Mouse (Mus musculus) G1E (cell line): ENCODE data around the gene Glb1. TPM values are rescaled to one million over a fixed set of nuclear protein-coding genes. Genes with fewer than 3 reads are reported as not detected.

Experiments
- ATAC-seq: 2 replicates; pipeline ENCODE4 v1.8.0; 2016; ENCODE audit warnings: mild to moderate bottlenecking; ENCODE audit not compliant: insufficient number of reproducible peaks, poor library complexity, low FRiP score, severe bottlenecking; ENCODE audit errors: extremely low read depth
- DNase-seq: peaks from one replicate; pipeline ENCODE4 v3.0.0; 2012; ENCODE audit warnings: low spot score
- H3K27me3 ChIP-seq: 2 replicates; pipeline ENCODE4 v1.6.1; 2012; ENCODE audit warnings: mild to moderate bottlenecking, low read length, inconsistent platforms; ENCODE audit not compliant: insufficient read depth
- H3K36me3 ChIP-seq: replicated peaks from 2 replicates; pipeline ENCODE3; 2012; ENCODE audit warnings: mild to moderate bottlenecking, inconsistent platforms
- H3K4me1 ChIP-seq: 2 replicates; pipeline ENCODE4 v1.6.1; 2012; ENCODE audit warnings: low read depth, low read length, inconsistent platforms, mixed read lengths; ENCODE audit not compliant: insufficient read depth
- H3K4me3 ChIP-seq: 2 replicates; pipeline ENCODE4 v1.5.1; 2012; ENCODE audit warnings: low read depth, mild to moderate bottlenecking, inconsistent platforms, low read length, moderate library complexity, mixed read lengths
- H3K9me3 ChIP-seq: replicated peaks from 2 replicates; pipeline ENCODE4 v1.6.1; 2012; ENCODE audit warnings: inconsistent platforms
- CTCF ChIP-seq: IDR thresholded peaks from 2 replicates; pipeline ENCODE4 v1.5.1; 2012; ENCODE audit warnings: low read depth, low read length, inconsistent platforms, mixed read lengths
- GATA1 ChIP-seq: IDR thresholded peaks from 2 replicates; pipeline ENCODE4 v1.6.1; 2012; ENCODE audit warnings: borderline replicate concordance, low read length, inconsistent platforms, mixed read lengths
- GATA2 ChIP-seq: IDR thresholded peaks from 2 replicates; pipeline ENCODE4 v1.6.1; 2012; ENCODE audit warnings: low read depth, low read length, inconsistent platforms, borderline replicate concordance
- POLR2AphosphoS5 ChIP-seq: IDR thresholded peaks from 2 replicates; pipeline ENCODE4 v1.6.1; 2012; ENCODE audit warnings: low read depth, low read length, inconsistent platforms; ENCODE audit not compliant: insufficient replicate concordance
- TAL1 ChIP-seq: conservative IDR thresholded peaks from 2 replicates; pipeline ENCODE4 v1.6.1; 2012; ENCODE audit warnings: low read depth, low read length, inconsistent platforms, mixed read lengths
- polyA plus RNA-seq: library from polyadenylated mRNA; stranded (reverse); fragments of >175 nt; gene quantifications from 2 replicates; pipeline ENCODE4 v1.2.3, GENCODE M21; 2012
- total RNA-seq, 2 experiments: library from RNA; stranded (forward) in 1 of 2; stranded (reverse) in 1 of 2; fragments of 200-1000 nt in 1 of 2; fragments of >200 nt in 1 of 2; fragmentation: Nextera tagmentation in 1 of 2; gene quantifications; 2 replicates each; pipeline ENCODE4 v1.2.3; 2014 to 2017

The Glb1 gene
- total and polyA plus RNA-seq, 3 experiments: 7.6 to 26.6 (median 21.9) TPM

GRCm38 (mm10) chr9:114465442-114465841 is 64.6 kb downstream of the Glb1 start:
- H3K9me3 ChIP-seq: no peaks in the 10 kb centered on the region
- no peaks in the 10 kb centered on the region for H3K4me1 ChIP-seq
- peaks cover 35% of the 10 kb centered on the region for H3K36me3 ChIP-seq
- H3K27me3 ChIP-seq: no peaks in the 10 kb centered on the region
- ATAC-seq (no peak), DNase-seq (no peak)
- H3K4me3 ChIP-seq: no peak overlapping the region
- TF ChIP-seq POLR2AphosphoS5 (no peak), TAL1 (no peak), GATA2 (no peak)

- Histone ChIP-seq H3K9me3 (no peaks in the 10 kb centered on the region), H3K36me3 (peaks cover 26% of the 10 kb centered on the region), H3K4me3 (no peak overlapping the region), H3K27me3 (no peaks in the 10 kb centered on the region), H3K4me1 (no peaks in the 10 kb centered on the region)
- ATAC-seq: no peak
- DNase-seq: no peak
- TF ChIP-seq TAL1: no peak
- no peak for TF ChIP-seq POLR2AphosphoS5
- no peak for TF ChIP-seq GATA1
- no peak for TF ChIP-seq CTCF
- TF ChIP-seq GATA2: no peak
Observed at GRCm38 (mm10) chr9:114466871-114467270, 66.0 kb downstream of the Glb1 start.

- peaks cover 28% of the 10 kb centered on the region for H3K36me3 ChIP-seq
- no peak overlapping the region for H3K4me3 ChIP-seq
- no peak for TF ChIP-seq CTCF
- no peak for TF ChIP-seq POLR2AphosphoS5
- no peak for TF ChIP-seq GATA2
- TF ChIP-seq TAL1: no peak
- no peak for TF ChIP-seq GATA1
- H3K27me3 ChIP-seq: no peaks in the 10 kb centered on the region
- H3K4me1 ChIP-seq: no peaks in the 10 kb centered on the region
- no peak for DNase-seq
- no peak for ATAC-seq
- no peaks in the 10 kb centered on the region for H3K9me3 ChIP-seq
Observed at GRCm38 (mm10) chr9:114468217-114468616, 67.3 kb downstream of the Glb1 start.

- no peak for ATAC-seq
- Histone ChIP-seq H3K4me3 (no peak overlapping the region), H3K9me3 (no peaks in the 10 kb centered on the region), H3K36me3 (peaks cover 29% of the 10 kb centered on the region), H3K27me3 (no peaks in the 10 kb centered on the region), H3K4me1 (no peaks in the 10 kb centered on the region)
- no peak for DNase-seq
- no peak for TF ChIP-seq CTCF
- TF ChIP-seq TAL1: no peak
- TF ChIP-seq POLR2AphosphoS5: no peak
- TF ChIP-seq GATA1: no peak
- TF ChIP-seq GATA2: no peak
Observed at GRCm38 (mm10) chr9:114468701-114469100, 67.8 kb downstream of the Glb1 start.

- DNase-seq (no peak), ATAC-seq (no peak)
- H3K36me3 ChIP-seq: peaks cover 8% of the 10 kb centered on the region
- no peaks in the 10 kb centered on the region for H3K4me1 ChIP-seq
- H3K27me3 ChIP-seq: no peaks in the 10 kb centered on the region
- H3K9me3 ChIP-seq: no peaks in the 10 kb centered on the region
- H3K4me3 ChIP-seq: no peak overlapping the region
- TF ChIP-seq TAL1 (no peak), POLR2AphosphoS5 (no peak), GATA1 (no peak), CTCF (no peak), GATA2 (no peak)
Observed at GRCm38 (mm10) chr9:114471892-114472291, 71.0 kb downstream of the Glb1 start.

- no peak for ATAC-seq
- no peak overlapping the region for H3K4me3 ChIP-seq
- H3K9me3 ChIP-seq: no peaks in the 10 kb centered on the region
- peaks cover 3% of the 10 kb centered on the region for H3K36me3 ChIP-seq
- no peaks in the 10 kb centered on the region for H3K4me1 ChIP-seq
- no peak for DNase-seq
- TF ChIP-seq TAL1: no peak
- no peak for TF ChIP-seq GATA2
- no peak for TF ChIP-seq CTCF
- no peak for TF ChIP-seq POLR2AphosphoS5
- no peak for TF ChIP-seq GATA1
- H3K27me3 ChIP-seq: no peaks in the 10 kb centered on the region
Observed at GRCm38 (mm10) chr9:114477019-114477418, 76.1 kb downstream of the Glb1 start.
